In the genomic region with DNA sequence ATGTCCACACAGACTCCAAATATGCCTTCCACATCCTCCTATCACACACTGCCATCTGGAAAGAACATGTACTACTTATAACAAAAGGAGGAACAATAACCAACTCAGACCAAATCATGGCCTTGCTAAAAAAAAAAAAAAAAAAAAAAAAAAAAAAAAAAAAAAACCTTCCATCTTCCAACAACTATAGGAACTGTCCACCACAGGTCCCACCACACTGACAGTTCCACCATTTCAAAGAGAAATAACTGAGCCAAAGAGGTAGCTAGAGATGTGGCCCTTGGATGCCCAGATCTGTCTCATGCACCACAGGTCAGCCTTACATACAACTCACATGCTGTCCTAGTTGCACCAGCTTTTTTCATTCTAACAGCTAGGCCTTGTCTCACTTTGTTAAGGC, we compare ENCODE assay signal across 19 mouse cellular contexts.
"Had no signal": no experiment of that assay in that cellular context is flagged by ENCODE, and none has a peak within 500 bp of the region (broad histone marks: within the 10 kb centered on the region; RNA-seq: fewer than 3 reads in every experiment).

No protein-coding gene starts in this region.

- H3K36me3 ChIP-seq: lung, embryonic 15.5 days; midbrain, embryonic 13.5 days; midbrain, embryonic 15.5 days; neural tube, embryonic 12.5 days; stomach, embryonic 15.5 days had no signal

- H3K4me3 ChIP-seq: lung, embryonic 15.5 days; megakaryocyte, embryonic 14.5 days; midbrain, embryonic 13.5 days; midbrain, embryonic 15.5 days; neural tube, embryonic 12.5 days; stomach, embryonic 15.5 days had no signal

- H3K9me3 ChIP-seq: lung, embryonic 15.5 days; midbrain, embryonic 13.5 days; midbrain, embryonic 15.5 days; neural tube, embryonic 12.5 days; stomach, embryonic 15.5 days had no signal

- H3K27me3 ChIP-seq: lung, embryonic 15.5 days; midbrain, embryonic 13.5 days; midbrain, embryonic 15.5 days; neural tube, embryonic 12.5 days; stomach, embryonic 15.5 days had no signal

- H3K4me2 ChIP-seq: lung, embryonic 15.5 days; midbrain, embryonic 11.5 days; midbrain, embryonic 13.5 days; midbrain, embryonic 15.5 days; neural tube, embryonic 12.5 days; stomach, embryonic 15.5 days had no signal

- DNase-seq: liver, postnatal 0 days; lung, adult 2 months; lung, postnatal 14 days; lung, postnatal 36 days; right cerebral cortex, postnatal 25 days; right cerebral cortex, postnatal 4 days; spleen, adult 18-20 months; thymus, adult 18-20 months; thymus, postnatal 14 days; thymus, postnatal 36 days had no signal

- H3K9ac ChIP-seq: liver, postnatal 0 days; lung, embryonic 15.5 days; midbrain, embryonic 13.5 days; midbrain, embryonic 15.5 days; neural tube, embryonic 12.5 days; stomach, embryonic 15.5 days had no signal

- H3K27ac ChIP-seq: lung, embryonic 15.5 days; macrophage; midbrain, embryonic 13.5 days; midbrain, embryonic 15.5 days; neural tube, embryonic 12.5 days; stomach, embryonic 15.5 days; stomach, postnatal 0 days had no signal
